Mouse (Mus musculus) right cerebral cortex, adult 18-20 months (tissue): ENCODE data around the gene Dcaf12l1.
"Not testable (repeated sequence)": the region's sequence is repeated elsewhere in the genome, so short reads cannot be mapped to it uniquely, and the experiment has no call there.

ENCODE experiments used
- DNase-seq: peaks from one replicate; pipeline ENCODE4 v3.0.0; 2022; ENCODE audit warnings: mixed read lengths

Gene Dcaf12l1

GRCm38 (mm10) chrX:44789761-44790411 is at the start of gene Dcaf12l1:
Gene Dcaf12l1 (minus strand): TSS chrX:44790197.
- peak; percentile 57 for DNase-seq

DNA sequence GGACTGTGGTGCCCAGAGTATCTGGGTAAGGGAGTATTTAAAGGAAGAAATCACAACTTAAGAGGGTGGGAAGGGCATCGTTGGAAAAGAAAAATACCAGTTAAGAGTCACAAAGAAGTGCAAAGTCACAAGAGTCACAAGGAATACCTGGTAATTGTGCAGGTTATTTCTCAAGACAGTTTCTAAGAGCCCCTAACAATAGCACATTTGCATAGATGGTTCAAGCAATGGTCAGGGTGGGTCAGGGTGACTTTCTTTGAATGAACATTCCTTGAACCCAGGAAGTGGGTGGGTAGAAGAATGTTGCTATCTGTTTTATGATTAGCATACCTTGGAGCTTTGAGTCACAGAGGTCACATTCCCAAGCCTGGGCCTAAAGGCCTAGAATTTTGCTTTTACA is 19.4 kb upstream of the Dcaf12l1 start:
- DNase-seq: not testable (repeated sequence)

DNA sequence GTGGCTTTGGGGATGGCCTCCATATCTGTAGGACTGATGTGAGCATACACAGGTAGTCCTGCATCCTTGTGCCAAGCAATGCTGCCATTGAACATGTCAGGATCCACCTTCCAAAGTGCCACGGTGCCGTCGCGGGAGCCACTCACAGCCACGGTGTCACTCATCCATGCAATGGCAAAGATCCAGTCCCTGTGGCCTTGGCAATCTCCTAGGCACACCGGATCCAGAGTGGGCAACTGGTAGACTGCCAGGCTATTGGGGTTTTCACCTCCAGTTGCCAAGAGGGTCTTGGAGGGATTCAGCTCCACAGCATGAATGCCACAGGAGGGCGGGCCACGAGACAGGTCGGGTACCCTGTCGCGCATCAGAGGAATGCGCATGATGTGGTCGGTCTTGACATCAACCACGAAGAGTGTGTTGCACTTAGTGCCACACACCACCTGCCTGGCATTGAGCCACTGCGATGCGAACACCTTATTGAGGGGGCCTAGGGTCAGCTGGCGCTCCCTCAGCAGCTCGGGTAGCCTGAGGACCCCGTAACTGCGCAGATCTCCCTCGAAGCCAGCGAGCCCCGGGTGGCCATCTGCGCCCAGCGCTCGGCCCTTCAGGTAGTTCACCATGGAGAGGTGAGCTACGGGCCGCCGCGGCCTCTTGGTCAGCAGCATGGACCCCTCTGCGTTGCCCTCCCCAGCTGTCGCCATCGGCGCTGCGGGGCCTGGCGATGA is 799 bp downstream of the Dcaf12l1 start:
- DNase-seq: peak; percentile 1
